Mouse (Mus musculus) C2C12 (cell line): Measurements from ENCODE around the gene Gemin5. TPM values are rescaled to one million over a fixed set of nuclear protein-coding genes. Genes with fewer than 3 reads are reported as not detected.
A peak's percentile ranks its signal among the peaks of the same experiment; 100 is the strongest.
"Not testable (repeated sequence)": the region's sequence is repeated elsewhere in the genome, so short reads cannot be mapped to it uniquely, and the experiment has no call there.

Experiments used
- H3K27me3 ChIP-seq: one replicate; pipeline ENCODE4 v1.6.1; 2011; ENCODE audit not compliant: control insufficient read depth, insufficient read depth, insufficient read length
- H3K36me3 ChIP-seq: one replicate; pipeline ENCODE4 v1.6.1; 2011; ENCODE audit not compliant: control insufficient read depth, insufficient read depth
- H3K4me3 ChIP-seq: one replicate; pipeline ENCODE4 v1.5.1; 2011; ENCODE audit warnings: mild to moderate bottlenecking, control low read depth; ENCODE audit not compliant: poor library complexity, insufficient read depth, severe bottlenecking
- H3K79me2 ChIP-seq: one replicate; pipeline ENCODE4 v1.6.1; 2011; ENCODE audit not compliant: control insufficient read depth, insufficient read depth
- H3K79me3 ChIP-seq: one replicate; pipeline ENCODE4 v1.6.1; 2011; ENCODE audit warnings: low read depth, control low read depth
- H3ac ChIP-seq: one replicate; pipeline ENCODE3; 2011; ENCODE audit warnings: low read depth; ENCODE audit not compliant: control insufficient read depth, insufficient read length
- CEBPB ChIP-seq: IDR thresholded peaks from one replicate; pipeline ENCODE4 v1.6.1; 2011; ENCODE audit warnings: low read depth, mild to moderate bottlenecking, control low read depth, moderate library complexity
- CTCF ChIP-seq: IDR thresholded peaks from one replicate; pipeline ENCODE4 v1.5.1; 2011; ENCODE audit not compliant: control insufficient read depth, insufficient read depth, insufficient read length
- FOSL1 ChIP-seq: IDR thresholded peaks from one replicate; pipeline ENCODE4 v1.8.0; 2011; ENCODE audit warnings: mild to moderate bottlenecking, low read length; ENCODE audit not compliant: poor library complexity, insufficient read depth, severe bottlenecking
- MAX ChIP-seq: IDR thresholded peaks from one replicate; pipeline ENCODE4 v1.6.1; 2011; ENCODE audit warnings: mild to moderate bottlenecking, control low read depth
- MYOD1 ChIP-seq: IDR thresholded peaks from one replicate; pipeline ENCODE4 v1.6.1; 2011; ENCODE audit warnings: low read depth; ENCODE audit not compliant: control insufficient read depth, insufficient read length
- MYOG ChIP-seq: IDR thresholded peaks from one replicate; pipeline ENCODE4 v1.6.1; 2011; ENCODE audit not compliant: control insufficient read depth, insufficient read length; ENCODE audit errors: extremely low read depth
- USF1 ChIP-seq: IDR thresholded peaks from one replicate; pipeline ENCODE4 v1.6.1; 2011; ENCODE audit warnings: low read depth, mild to moderate bottlenecking, control low read depth, moderate library complexity
- polyA plus RNA-seq: library from polyadenylated mRNA; unstranded; fragments of >200 nt; fragmentation: generic; extraction: Trizol; gene quantifications from one replicate; pipeline ENCODE4 v1.2.1, GENCODE M21; 2012; ENCODE audit warnings: missing spikeins

The Gemin5 gene
- polyA plus RNA-seq, 1 experiment: 26.7 TPM

DNA sequence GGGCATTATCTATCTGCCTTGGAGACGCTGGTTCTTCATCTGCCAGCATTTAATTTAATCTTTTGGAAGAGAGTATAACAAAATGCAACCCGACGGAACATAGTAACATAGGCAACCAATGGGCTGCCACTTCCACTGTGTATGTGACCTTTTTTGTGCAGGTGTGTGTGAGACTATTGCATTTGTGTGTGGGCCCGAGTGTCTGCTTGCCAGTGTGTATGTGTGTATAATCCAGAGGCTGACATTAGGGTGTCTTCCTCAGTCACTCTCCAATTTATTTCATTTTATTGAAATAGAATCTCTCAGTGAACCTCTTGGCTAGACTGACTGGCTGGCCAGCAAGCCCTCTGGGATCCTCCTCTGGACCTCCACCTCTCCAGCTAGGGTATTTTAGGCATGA is 31.9 kb upstream of the Gemin5 start:
- no peak overlapping the region for H3K4me3 ChIP-seq
- H3ac ChIP-seq: no peak overlapping the region
- no peaks in the 10 kb centered on the region for H3K36me3 ChIP-seq
- H3K27me3 ChIP-seq: peaks cover 3% of the 10 kb centered on the region
- H3K79me2 ChIP-seq: no peaks in the 10 kb centered on the region
- TF ChIP-seq CEBPB: no peak
- TF ChIP-seq MYOG: no peak
- H3K79me3 ChIP-seq: no peaks in the 10 kb centered on the region

DNA sequence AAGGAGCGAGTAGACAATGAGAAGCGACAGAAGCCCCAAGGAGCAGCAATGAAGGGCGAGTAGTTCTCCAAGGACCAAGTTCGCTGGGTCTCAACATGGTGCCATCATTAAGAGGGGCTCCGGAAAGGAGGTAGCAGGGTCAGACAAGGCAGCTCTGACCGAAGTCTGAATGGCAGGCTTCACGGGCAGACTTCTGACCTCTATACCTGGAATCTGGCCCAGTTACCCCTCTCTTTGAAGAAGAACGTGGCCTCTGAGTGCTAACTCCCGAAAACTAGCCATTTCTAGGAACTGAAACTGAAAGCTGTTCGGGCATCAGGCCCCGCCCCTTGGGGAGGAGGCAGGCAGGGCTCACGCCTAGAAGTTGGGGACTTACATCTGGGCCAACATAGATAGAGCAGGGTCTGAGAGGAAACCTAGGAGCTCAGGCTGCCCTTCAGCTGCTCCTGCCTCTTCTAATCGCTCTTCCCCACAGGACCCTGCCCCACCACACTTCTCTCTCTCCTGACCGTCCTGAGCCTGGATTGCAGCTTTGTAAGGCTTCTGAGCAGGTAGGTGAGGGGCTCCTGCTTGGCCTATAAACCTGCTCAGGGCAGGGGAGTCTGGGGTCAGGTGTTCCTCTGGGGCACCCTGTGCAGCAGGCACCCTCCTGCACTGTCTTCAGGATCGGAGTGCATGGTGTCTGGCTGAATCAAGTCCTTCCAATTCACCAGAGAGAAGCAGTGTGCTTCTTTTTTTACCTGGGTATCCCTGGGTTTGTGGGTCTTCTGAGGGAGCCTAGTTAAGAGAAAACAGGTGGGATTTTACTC is 31.1 kb upstream of the Gemin5 start, which contains the start of the genes Igtp and Irgm2:
Igtp (plus strand) TSS at position 328 of the 809 bp plus-strand sequence.
Irgm2 (plus strand) TSS at position 390 of the 809 bp plus-strand sequence.
- not testable (repeated sequence) for H3K36me3 ChIP-seq, H3K79me2 ChIP-seq, H3K27me3 ChIP-seq, H3K79me3 ChIP-seq
- peak within 1 kb of the TSS; percentile 48 for H3ac ChIP-seq
- peak within 1 kb of the TSS; percentile 38 for H3K4me3 ChIP-seq

DNA sequence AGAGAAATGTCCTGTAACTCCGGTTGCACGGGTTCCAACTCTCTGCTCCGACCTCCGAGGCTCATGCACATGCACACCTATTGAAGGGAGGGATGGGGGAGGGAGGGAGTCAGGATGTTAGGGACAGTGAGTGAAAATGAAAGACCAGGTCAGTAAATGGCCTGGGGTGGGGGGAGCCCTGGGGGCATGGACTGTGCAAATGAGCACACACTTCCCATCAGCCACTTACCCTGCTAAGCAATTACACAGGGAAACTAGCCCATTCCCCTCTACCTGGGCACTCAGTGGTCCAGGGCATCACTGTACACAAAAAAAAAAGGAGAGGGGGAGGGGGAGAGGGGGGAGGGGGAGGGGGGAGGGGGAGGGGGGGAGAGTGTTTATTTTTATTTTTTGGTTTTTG is 30.3 kb upstream of the Gemin5 start:
- Histone ChIP-seq H3K4me3 (no peak overlapping the region), H3K36me3 (no peaks in the 10 kb centered on the region), H3K79me3 (no peaks in the 10 kb centered on the region), H3K27me3 (peaks cover 3% of the 10 kb centered on the region), H3K79me2 (no peaks in the 10 kb centered on the region), H3ac (no peak overlapping the region)
- no peak for TF ChIP-seq MAX
- TF ChIP-seq MYOD1: no peak
- TF ChIP-seq USF1: no peak
- no peak for TF ChIP-seq CTCF
- TF ChIP-seq MYOG: no peak
- TF ChIP-seq FOSL1: no peak
- TF ChIP-seq CEBPB: no peak

DNA sequence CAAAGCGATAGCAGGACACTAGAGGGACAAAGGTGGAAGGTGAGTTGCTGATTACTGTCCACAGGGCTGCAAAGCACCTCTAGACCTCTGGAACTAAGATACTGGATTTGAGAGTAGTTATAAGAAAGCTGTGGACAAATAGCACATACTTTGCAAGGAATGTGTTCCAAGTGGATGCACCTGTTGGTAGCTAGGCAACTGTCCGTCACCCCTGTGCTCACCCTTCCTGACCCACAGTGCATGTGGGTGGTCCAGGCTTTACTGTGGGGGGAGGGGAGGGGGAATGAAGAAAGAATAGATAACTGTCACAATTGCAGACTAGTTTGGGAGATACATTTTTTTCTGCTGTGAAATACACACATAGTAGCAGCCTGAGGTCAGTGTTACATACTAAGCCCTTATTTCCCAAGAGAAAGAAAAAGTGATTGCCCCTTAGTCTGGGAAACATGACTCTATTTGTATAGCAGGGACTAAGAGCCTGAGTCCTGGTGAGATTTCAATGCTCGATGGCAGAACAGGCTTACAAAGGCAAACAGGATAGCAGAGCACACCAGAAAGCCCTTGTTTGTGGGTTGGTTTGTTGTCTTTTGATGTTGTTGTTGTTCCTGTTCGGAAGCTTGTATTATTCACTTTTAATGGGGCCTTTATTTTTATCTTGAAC is 25.7 kb upstream of the Gemin5 start:
- H3ac ChIP-seq: no peak overlapping the region
- H3K79me3 ChIP-seq: no peaks in the 10 kb centered on the region
- H3K36me3 ChIP-seq: no peaks in the 10 kb centered on the region
- no peaks in the 10 kb centered on the region for H3K79me2 ChIP-seq
- H3K4me3 ChIP-seq: no peak overlapping the region
- TF ChIP-seq FOSL1: no peak
- no peak for TF ChIP-seq CEBPB
- TF ChIP-seq MYOG: no peak
- TF ChIP-seq USF1: no peak
- no peak for TF ChIP-seq CTCF
- no peak for TF ChIP-seq MAX
- no peak for TF ChIP-seq MYOD1
- peaks cover 3% of the 10 kb centered on the region for H3K27me3 ChIP-seq

- H3K79me2 ChIP-seq: no peaks in the 10 kb centered on the region
- H3K36me3 ChIP-seq: no peaks in the 10 kb centered on the region
- no peaks in the 10 kb centered on the region for H3K79me3 ChIP-seq
- H3K27me3 ChIP-seq: peaks cover 3% of the 10 kb centered on the region
- no peak overlapping the region for H3K4me3 ChIP-seq
- TF ChIP-seq CEBPB (no peak), USF1 (no peak)
- no peak overlapping the region for H3ac ChIP-seq
Observed at GRCm38 (mm10) chr11:58193326-58193725, 25.0 kb upstream of the Gemin5 start.

- TF ChIP-seq CEBPB (no peak), CTCF (no peak), MYOG (no peak), MAX (no peak), USF1 (no peak), FOSL1 (no peak), MYOD1 (no peak)
- Histone ChIP-seq H3K36me3 (no peaks in the 10 kb centered on the region), H3K79me3 (no peaks in the 10 kb centered on the region), H3K79me2 (no peaks in the 10 kb centered on the region), H3K27me3 (no peaks in the 10 kb centered on the region), H3ac (no peak overlapping the region), H3K4me3 (no peak overlapping the region)
Observed at GRCm38 (mm10) chr11:58189675-58190074, 21.3 kb upstream of the Gemin5 start.
